Mouse (Mus musculus): ENCODE results near the gene Pdgfra.

Pdgfra gene

GRCm38 (mm10) chr5:75155741-75156553 lies 3.9 kb downstream of the Pdgfra start:
- DNase-seq = peak; percentile 91

GRCm38 (mm10) chr5:75156554-75157036 lies 4.5 kb downstream of the Pdgfra start:
- peak; percentile 68 for DNase-seq

- DNase-seq = peak; percentile 81
Measured at GRCm38 (mm10) chr5:75157038-75157437, 4.9 kb downstream of the Pdgfra start.

GRCm38 (mm10) chr5:75160530-75161170 lies 8.6 kb downstream of the Pdgfra start:
- no peak for DNase-seq

- no peak for DNase-seq
Measured at GRCm38 (mm10) chr5:75161586-75161985, 9.5 kb downstream of the Pdgfra start.

GRCm38 (mm10) chr5:75163289-75163951 lies 11.3 kb downstream of the Pdgfra start:
- no peak for DNase-seq

- DNase-seq = peak; percentile 39
Measured at GRCm38 (mm10) chr5:75164688-75165087, 12.6 kb downstream of the Pdgfra start.

- DNase-seq = no peak
Measured at GRCm38 (mm10) chr5:75169837-75170236, 17.7 kb downstream of the Pdgfra start.

GRCm38 (mm10) chr5:75171859-75172258 lies 19.8 kb downstream of the Pdgfra start:
- no peak for DNase-seq

GRCm38 (mm10) chr5:75179249-75179648 lies 27.2 kb downstream of the Pdgfra start:
- DNase-seq = no peak

GRCm38 (mm10) chr5:75179726-75180290 lies 27.7 kb downstream of the Pdgfra start:
- DNase-seq = no peak

GRCm38 (mm10) chr5:75183653-75184052 lies 31.6 kb downstream of the Pdgfra start:
- no peak for DNase-seq

GRCm38 (mm10) chr5:75184112-75184511 lies 32.0 kb downstream of the Pdgfra start:
- DNase-seq = no peak

GRCm38 (mm10) chr5:75184693-75185235 lies 32.7 kb downstream of the Pdgfra start:
- DNase-seq = no peak

GRCm38 (mm10) chr5:75185584-75185983 lies 33.5 kb downstream of the Pdgfra start:
- DNase-seq = no peak

- peak; percentile 18 for DNase-seq
Measured at GRCm38 (mm10) chr5:75189319-75189987, 37.4 kb downstream of the Pdgfra start.

- no peak for DNase-seq
Measured at GRCm38 (mm10) chr5:75193107-75193506, 41.0 kb downstream of the Pdgfra start.

- DNase-seq = no peak
Measured at GRCm38 (mm10) chr5:75198413-75198812, 46.3 kb downstream of the Pdgfra start.

- no peak for DNase-seq
Measured at GRCm38 (mm10) chr5:75199698-75200365, 47.7 kb downstream of the Pdgfra start.

GRCm38 (mm10) chr5:75200366-75200724 lies 48.3 kb downstream of the Pdgfra start:
- DNase-seq = no peak

- no peak for DNase-seq
Measured at GRCm38 (mm10) chr5:75207905-75208304, 55.8 kb downstream of the Pdgfra start.

- DNase-seq = peak; percentile 61
Measured at GRCm38 (mm10) chr5:75209966-75210365, 57.9 kb downstream of the Pdgfra start.
